Mouse (Mus musculus): ENCODE data around the gene Zfhx3.

The Zfhx3 gene

DNA sequence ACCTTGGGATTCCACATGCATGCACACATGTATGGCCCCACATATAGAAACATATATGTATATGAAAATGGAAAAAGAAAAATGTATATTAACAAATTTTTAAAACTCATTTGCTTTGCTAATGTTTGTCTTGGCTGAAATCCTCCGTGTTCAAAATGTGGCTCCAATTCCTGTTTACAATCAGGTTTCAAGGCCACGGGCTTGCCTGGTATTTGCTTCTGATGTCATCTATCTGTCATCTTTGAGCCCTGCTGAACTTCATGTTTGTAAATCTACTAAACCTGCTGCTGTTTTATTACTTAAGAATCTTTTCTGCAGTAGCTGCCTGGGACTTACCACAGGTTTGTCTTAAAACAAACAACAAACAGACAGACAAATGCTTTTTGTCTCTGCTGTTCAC, 1051.3 kb downstream of the Zfhx3 start:
- CTCF ChIA-PET = no interaction called here

DNA sequence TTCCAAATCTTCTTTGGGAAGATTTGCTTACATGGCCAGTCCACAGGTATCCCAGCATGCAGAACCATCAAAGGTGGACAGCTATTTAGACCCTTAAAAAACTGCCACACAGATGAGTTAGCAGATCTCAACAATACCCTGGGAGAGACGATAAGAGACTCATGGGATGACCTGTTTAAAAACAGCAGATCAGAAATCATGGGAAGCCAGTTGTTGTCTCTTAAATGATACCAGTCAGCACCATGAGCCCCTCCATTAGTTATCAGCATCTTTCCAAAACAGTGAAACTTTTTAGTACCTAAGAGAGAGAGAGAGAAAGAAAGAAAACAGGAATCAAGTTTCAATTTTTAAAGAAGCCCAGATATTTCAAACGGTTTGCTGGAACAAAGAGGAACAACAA, 1051.7 kb downstream of the Zfhx3 start:
- CTCF ChIA-PET = no interaction called here

DNA sequence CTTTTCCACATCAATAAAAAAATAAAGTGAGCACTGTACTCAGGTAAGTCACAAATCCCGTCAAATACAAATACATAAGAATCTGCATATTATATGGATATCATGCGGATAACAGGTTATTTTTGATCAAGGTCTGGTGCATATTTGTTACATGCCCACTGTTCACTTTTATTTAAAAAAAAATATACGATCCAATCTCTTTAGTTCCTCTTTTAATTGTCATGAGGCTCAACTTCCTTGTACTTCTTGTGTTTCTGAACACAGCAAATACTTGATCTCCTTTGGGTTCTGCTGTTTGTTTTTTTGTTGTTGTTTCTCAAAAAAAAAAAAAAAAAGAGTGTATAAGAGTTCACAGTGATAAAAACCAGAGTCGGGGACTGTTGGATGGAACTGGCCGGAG, 1052.4 kb downstream of the Zfhx3 start:
- CTCF ChIA-PET = no interaction called here

DNA sequence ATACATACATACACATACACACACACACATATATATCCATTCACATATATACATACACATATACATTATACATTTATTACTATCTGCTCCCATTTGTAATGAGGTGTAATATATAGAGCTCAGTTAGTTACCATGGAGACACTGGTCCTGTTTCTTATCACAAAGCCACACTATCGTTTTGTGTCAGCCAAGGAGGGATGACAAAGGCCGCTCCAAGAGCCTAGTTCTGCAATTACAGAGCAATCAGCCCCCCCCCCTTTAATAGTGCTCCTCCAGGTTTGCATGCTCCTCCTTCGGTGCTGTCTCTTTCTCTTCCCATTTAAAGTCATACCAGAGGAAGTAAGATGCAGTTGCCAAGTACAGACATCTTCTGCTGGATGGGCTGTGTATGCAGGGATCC, 1054.9 kb downstream of the Zfhx3 start:
- CTCF ChIA-PET = no interaction called here

DNA sequence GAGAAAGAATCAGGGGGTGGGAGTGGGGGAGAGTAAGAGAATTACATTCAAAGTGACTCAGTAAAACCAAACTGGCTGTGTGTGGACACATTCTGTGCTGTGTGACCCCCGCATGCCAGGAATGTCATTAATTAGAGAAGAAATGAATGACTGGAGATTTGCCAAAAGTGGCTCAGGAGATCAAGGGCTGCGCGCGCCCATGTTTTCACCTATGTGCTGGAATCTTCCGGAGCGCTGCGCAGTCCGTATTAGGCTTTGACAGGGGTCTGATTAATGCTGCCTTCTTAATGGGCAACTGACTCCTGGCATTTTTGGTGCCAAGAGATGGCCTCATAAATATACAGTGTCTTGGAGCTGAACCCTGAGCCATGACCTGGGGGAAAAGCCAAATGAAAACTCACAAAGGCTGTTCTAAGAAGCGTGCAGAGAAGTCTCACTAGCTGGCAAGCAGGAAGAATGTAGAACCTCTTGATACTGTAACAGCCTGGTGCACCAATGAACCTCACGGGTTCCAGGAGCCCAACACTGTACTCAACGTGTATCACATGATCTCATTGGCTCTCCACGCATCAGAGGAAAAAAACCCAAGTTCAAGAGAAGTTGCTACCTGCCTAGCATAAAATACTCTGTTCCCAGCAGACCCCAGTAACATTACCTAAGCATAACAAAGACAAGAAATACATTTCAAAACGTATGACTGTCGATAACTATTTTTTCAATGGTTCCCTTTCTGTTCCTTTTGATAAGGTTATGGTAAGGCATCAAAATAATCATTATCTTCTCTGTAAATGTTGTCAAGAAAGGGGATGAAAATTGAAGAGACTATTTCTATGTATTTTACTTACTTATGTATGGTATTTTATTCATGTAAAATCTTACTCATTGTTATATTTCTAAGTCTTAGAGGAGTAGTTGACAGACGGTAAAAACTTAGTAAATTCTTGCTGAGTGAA, 1057.1 kb downstream of the Zfhx3 start:
- CTCF ChIA-PET = no interaction called here

DNA sequence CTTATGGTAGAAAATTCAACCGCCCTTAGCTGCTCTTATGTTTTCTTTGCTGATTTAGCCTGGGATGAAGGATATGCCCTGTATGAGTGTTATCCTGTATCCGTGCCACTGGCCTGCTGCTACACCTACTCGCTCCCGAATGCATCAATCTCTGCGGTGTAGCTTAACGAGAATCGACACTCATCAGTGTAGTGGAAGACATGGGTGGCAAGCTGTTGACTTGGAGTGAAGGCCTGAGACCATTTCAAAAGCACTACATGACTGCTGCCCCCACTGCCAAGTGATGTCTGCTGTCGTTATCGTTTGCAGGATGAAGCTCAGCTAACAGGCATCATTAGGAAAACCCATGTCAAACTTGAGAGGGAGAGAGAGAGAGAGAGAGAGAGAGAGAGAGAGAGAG, 1058.6 kb downstream of the Zfhx3 start:
- CTCF ChIA-PET = no interaction called here

DNA sequence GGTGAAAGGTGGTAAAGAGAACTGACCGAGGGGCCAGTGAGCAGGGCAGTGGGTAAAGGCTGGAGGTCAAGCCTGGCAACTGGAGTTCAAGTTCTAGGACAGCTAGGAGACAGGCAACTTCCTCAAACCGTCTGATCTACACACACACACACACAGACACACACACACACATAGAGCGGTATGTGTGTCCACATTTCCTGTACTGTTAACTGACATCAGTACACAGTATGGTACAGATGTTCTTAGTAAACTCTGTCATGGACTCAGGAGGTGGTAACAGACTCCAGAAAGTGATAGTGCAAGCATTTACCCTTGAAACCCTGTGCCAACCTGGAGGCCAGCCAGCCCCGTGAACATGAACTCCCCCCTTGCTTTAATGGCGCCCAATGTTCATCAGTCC, 1059.5 kb downstream of the Zfhx3 start:
- CTCF ChIA-PET = no interaction called here

DNA sequence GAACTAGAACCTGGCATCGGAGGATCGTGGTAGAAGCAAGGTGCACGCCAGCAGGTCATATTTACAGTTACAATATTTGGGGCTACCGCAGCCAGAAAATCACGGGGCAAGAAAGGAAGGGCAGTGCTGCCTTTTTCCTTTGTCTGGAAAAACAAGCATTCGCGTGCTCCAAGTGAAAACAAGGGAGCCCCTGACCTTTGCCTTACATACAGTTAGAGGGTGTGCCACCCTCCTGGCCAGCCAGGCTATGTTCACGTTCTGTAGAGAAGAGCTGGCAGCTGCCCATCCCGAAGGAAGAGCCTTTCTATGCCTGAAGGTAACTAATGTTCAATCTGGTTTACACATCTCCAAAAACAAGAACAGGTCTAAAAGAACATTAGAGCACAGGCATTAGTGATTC, 1064.5 kb downstream of the Zfhx3 start:
- CTCF ChIA-PET = no interaction called here
